Mouse (Mus musculus) liver, postnatal 0 days (tissue): ENCODE measurements at regions not wholly inside any gene's neighbourhood (a gene's known extent, or its start where the extent isn't known, plus 50 kb on each side); places are given as distances from the start of the nearest gene placed in this dataset.

Experiments
- CTCF ChIP-seq: sonication (generic); IDR thresholded peaks from 2 replicates; pipeline ENCODE4 v1.5.1; 2016; ENCODE audit warnings: antibody characterized with exemption, low read depth
- EP300 ChIP-seq: IDR thresholded peaks from 2 replicates; pipeline ENCODE4 v1.6.1; 2016; ENCODE audit warnings: antibody characterized with exemption, low read depth, mild to moderate bottlenecking

DNA sequence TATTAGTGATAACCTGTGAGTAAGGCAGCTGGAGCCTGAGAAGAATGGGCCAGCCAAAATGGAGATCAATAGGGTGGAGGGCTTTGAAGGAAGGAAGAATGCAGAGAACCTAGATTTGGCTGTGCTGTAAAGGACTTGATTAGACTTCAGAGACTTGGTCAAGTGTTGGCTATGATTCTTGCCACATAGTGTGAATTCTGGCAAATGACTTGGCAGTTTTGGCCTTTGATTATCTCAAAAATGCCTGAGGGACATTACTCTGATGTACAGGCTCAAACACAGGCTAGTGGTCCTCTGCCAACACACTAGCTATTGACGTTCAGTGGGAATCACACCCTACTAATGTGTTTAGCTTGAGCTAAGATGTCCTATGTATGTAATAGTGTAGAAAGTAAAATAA, 237.5 kb downstream of the Osr1 start:
- no peak for TF ChIP-seq CTCF
- TF ChIP-seq EP300 = no peak
